Mouse (Mus musculus) urinary bladder, postnatal 14 days (tissue): ENCODE measurements around the gene Gm7971.
"Not testable (repeated sequence)": the region's sequence is repeated elsewhere in the genome, so short reads cannot be mapped to it uniquely, and the experiment has no call there.

Source experiments
- DNase-seq: peaks from one replicate; pipeline ENCODE4 v3.0.0; 2021; ENCODE audit warnings: low spot score

Gm7971 gene

GRCm38 (mm10) chr5:95594775-95595174 is at the start of gene Gm7971:
Gene Gm7971, minus strand, starts transcription at chr5:95594875.
- DNase-seq: not testable (repeated sequence)
